Mouse (Mus musculus): ENCODE results near the gene C130074G19Rik.

C130074G19Rik gene

GRCm38 (mm10) chr1:184891998-184892397 is 9.0 kb upstream of the C130074G19Rik start:
- TF ChIP-seq GATA4 (IDR thresholded peaks at IDR 0.05; ENCODE audit: insufficient replicate concordance, low read length) = no peak

DNA sequence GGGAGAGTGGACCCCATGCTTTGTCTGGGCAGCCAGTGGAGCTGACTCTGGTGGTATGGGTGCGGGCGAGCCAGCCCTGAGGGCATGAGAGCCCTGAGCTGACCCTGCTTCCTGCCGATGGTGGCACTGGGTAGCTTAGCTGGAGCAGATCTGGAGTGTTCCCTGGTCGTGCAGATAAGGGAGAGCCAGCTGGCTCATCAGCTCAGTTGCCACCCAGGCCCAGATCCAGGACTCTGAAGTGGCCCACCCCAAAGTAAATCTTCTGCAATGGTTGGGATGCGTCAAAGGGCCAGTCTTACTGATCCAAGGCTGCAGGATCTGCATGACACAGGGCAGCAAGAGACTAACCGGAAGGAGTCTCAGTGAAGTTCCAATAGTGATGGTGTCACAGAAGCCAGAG is 6.4 kb upstream of the C130074G19Rik start:
- no peak for TF ChIP-seq GATA4 (IDR thresholded peaks at IDR 0.05; ENCODE audit: insufficient replicate concordance, low read length)

DNA sequence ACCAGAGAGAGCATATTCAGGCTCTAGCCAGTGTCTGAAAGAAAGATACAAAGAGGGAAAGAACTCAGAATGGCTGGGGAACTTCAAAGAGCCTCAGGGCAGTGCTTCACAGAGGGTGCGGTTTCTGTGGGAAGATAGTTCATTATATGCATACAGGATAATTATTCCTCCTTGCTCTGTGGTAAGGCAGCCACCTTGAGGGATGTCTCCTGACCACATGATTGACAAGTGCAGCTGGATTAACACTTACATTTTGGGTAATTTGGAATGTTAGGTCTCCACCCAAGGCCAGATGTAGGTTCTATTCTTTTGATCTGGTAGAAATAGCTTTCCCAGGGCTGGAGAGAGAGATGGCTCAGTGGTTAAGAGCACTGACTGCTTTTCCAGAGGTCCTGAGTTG is 3.1 kb upstream of the C130074G19Rik start:
- TF ChIP-seq GATA4 (IDR thresholded peaks at IDR 0.05; ENCODE audit: insufficient replicate concordance, low read length) = no peak

DNA sequence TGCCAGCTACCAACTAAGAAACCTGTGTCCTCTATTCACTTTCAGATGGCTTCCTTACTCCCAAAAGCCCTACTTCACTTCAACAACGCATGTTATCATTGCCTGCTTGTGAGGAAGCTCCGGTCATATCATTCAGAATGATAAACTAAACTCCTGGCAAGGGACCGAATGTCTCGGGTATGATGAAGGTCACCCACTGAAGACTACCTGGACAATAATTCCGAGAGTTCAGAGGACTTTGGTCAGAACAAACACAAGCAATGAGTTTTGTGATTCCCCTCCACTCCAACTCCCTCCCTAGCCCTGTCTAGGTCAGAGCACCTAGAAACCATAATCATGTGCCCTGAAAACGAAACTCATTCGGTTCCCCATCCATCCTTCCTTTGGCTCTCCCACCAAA is 1.2 kb downstream of the C130074G19Rik start:
- no peak for TF ChIP-seq GATA4 (IDR thresholded peaks at IDR 0.05; ENCODE audit: insufficient replicate concordance, low read length)

DNA sequence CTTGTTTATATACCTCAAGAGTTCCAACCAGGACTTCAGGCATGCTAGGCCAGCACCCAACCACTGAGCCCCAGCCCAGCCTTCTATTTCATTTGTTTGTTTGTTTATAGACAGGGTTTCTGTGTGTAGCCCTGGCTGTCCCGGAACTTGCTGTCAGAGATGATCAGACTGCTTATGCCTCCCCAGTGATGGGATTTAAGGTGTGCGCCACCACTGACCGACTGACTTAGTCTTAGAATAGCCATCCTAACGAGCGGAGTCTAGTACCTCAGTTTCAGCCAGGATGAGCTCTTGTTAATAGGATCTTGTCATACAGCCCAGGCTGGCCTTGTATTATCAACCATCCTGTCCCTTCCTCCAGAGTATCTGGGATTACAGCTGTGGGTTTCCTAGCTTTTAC is 1.8 kb downstream of the C130074G19Rik start:
- TF ChIP-seq GATA4 (IDR thresholded peaks at IDR 0.05; ENCODE audit: insufficient replicate concordance, low read length) = no peak

DNA sequence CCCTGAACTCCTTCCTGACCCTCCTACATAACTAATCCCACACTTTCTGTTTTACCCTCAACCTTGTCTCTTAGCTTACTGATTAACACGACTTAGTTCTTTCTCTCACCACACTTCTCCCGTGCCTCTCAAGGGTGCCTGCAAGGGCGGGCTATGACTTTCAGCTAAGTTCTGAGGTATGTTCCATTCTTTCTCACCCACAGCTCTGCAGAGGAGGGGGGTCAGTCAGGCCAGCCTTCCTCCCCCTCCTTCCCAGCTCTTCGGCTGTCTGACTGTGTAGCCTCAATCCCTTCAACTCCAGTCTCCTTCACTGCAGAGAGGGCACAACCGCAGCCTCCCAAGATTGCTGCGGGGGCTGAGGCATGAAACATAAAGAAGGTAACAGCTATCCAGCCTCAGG is 4.2 kb downstream of the C130074G19Rik start:
- TF ChIP-seq GATA4 (IDR thresholded peaks at IDR 0.05; ENCODE audit: insufficient replicate concordance, low read length) = no peak

DNA sequence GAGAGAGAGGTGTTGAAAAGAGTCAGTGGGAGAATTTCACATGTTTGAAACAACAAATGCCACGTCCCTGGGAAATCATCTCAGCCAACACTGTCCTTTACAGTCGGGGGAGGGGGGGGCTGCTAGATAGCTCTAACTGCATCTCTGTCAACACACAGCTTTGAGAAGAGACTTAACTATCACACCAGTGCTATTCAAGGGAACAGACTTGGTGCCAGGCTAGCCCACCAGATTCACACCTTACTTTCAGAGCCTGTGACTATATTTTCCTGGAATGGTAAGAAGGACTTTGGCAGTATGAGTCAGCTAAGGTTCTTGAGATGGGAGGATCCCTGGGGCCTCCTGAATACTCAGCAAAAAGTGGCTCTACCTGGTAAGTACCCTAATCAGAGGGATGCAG is 5.7 kb downstream of the C130074G19Rik start:
- TF ChIP-seq GATA4 (IDR thresholded peaks at IDR 0.05; ENCODE audit: insufficient replicate concordance, low read length) = no peak

DNA sequence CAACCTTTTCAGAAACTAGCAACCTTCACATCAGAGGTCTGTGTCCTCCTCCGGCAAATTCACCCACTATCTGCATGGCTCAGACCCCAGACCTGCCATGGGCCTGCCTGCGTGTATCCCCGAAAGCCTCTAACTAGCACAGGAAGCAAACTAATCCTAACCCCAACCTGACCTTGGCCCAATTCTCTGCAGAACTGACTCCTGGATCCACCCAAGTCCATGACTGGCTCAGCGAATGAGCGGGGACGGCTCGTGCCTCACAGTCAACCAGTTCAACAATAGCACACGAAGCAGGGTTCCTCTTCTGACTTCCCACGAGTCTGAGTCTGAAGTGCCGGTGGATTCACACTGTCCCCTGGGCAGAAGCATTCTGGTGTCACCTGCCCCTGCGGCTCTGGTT is 9.1 kb downstream of the C130074G19Rik start:
- no peak for TF ChIP-seq GATA4 (IDR thresholded peaks at IDR 0.05; ENCODE audit: insufficient replicate concordance, low read length)

DNA sequence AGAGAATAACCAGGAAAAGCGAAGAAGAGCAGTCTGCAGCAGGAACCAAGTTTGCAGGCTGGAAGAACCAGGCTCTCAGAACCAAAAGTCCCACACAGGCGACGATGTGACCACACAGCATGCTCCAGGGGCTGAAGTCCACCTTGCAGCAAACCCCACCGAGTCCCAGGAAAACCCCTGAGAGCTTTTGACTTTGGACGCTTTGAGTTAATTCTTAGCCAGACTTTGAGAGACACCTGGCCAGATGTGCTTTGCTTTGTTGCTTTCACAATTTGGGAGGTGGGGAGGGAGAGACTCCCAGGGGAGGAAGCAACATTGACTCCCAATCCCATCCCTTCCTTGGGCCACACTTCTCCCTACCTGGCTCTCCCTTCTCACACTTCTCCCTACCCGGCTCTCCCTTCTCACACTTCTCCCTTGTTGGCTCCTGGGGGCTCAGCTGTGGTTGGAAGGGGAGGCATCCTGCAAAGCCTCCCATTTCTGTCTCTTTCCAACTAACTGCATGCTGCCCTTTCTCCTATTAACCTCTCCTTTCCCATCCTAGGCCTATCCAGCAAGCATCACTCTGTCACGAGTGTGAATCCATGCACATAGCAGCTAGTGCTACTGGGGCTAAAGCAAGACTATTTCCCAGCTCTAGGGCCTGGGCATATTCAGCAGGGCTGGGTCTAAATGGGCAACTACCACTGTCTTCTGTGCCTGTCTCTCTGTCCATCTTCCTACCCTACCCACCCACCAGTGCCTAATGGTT is 10.8 kb downstream of the C130074G19Rik start:
- no peak for TF ChIP-seq GATA4 (IDR thresholded peaks at IDR 0.05; ENCODE audit: insufficient replicate concordance, low read length)

- TF ChIP-seq GATA4 (IDR thresholded peaks at IDR 0.05; ENCODE audit: insufficient replicate concordance, low read length) = no peak
Measured at GRCm38 (mm10) chr1:184871506-184871905, 11.5 kb downstream of the C130074G19Rik start.

DNA sequence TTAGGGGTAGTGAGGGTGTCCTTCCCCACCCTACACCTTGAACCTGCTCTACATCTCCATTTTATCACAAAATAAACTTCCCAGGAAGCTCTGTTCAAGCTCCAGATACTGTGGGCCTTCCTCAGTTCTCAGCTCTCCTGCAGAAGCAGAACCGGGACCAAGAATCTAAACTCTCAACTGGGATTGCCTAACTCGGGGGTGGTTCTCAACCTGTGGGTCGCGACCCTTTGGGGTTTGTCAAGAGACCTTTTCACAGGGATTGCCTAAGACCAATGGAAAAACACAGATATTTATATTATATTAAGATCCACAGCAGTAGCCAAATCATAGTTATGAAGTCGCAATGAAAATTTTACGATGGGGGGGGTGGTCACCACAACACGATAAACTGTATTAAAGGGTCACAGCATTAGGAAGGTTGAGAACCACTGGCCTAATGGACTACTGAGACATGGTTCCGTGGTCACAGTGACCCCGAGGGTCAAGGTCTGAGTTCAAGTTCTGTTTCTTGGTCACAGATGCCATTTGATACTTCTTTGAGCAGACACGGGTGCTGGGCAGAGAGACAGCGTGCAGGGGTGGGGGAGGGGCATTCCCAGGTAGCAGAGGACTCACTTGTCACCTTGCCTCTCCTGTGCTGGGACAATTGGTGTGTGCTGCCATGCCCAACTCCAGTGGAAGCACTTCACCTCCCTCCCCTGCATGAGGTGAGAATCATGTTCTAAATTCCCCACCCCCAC is 12.2 kb downstream of the C130074G19Rik start:
- no peak for TF ChIP-seq GATA4 (IDR thresholded peaks at IDR 0.05; ENCODE audit: insufficient replicate concordance, low read length)

- TF ChIP-seq GATA4 (IDR thresholded peaks at IDR 0.05; ENCODE audit: insufficient replicate concordance, low read length) = no peak
Measured at GRCm38 (mm10) chr1:184869939-184870565, 13.0 kb downstream of the C130074G19Rik start.

DNA sequence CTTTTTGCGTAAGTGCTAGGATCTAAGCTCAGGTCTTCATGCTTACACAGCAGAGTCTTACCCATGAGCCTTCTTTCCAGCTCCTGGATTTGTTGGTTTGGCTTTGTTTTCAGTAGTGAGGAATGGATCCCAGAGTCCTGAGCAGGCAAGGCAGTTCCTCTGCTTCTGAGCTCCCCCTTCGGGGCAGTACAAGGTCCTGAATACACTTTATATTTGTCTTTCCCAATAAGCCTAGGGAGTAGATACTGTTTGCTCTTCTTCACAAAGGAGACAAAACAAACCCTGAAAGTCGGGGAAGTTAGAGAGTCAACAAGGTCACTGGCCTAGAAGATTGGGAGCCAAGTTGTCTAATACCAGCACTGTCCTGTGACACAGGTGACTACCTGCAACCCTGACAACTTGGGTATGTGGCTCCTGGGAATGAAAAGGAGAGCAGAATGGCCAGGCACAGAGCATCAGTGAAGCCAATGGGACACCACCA is 15.3 kb downstream of the C130074G19Rik start:
- TF ChIP-seq GATA4 (IDR thresholded peaks at IDR 0.05; ENCODE audit: insufficient replicate concordance, low read length) = no peak

DNA sequence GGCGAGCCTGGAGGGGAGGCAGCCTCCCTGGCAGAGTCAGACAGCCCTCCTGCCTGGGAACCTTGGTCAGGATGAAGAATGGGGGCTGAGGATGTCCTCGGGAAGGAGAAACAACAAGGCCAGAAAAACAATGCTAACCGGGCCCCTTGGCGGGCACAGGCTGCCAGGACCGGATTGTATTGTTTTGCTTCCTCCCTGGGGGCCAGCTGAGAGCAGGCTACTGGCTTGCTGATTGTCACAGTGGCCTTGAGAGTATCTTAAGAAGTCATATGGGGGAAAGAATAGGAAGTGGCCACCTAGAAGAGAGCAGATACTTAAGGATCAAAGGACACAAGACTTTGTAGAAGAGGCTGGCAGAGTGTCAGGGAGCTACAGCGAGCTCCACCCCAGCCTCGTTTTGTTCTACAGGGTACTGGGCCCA is 18.6 kb downstream of the C130074G19Rik start:
- no peak for TF ChIP-seq GATA4 (IDR thresholded peaks at IDR 0.05; ENCODE audit: insufficient replicate concordance, low read length)

GRCm38 (mm10) chr1:184862636-184863035 is 20.4 kb downstream of the C130074G19Rik start:
- no peak for TF ChIP-seq GATA4 (IDR thresholded peaks at IDR 0.05; ENCODE audit: insufficient replicate concordance, low read length)

DNA sequence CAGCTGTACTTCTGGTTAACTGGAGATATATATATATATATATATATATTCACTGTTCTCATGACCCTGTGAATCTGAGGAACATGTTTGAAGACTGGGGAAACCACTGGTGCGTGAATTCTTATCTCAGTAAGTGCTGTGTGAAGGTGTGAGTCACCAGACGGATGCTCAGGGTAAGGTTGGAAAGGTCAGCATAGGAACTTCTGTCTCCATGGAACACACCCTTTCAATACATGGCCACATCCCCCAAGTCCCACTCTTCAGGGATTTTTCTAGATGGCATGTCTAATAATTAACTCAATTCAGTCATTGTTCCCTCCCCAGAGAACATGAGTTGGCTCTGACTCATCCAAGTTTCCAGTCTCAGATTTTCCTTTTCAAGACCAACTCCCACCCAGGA is 21.5 kb downstream of the C130074G19Rik start:
- no peak for TF ChIP-seq GATA4 (IDR thresholded peaks at IDR 0.05; ENCODE audit: insufficient replicate concordance, low read length)

Data from liver, adult (tissue).